Mouse (Mus musculus) neural tube, embryonic 13.5 days (tissue): ENCODE measurements around the gene Fam173a. TPM values are rescaled to one million over a fixed set of nuclear protein-coding genes. Genes with fewer than 3 reads are reported as not detected.

Source experiments
- ATAC-seq: fragments of 200-750 bp; cut with Nextera tagmentation; 2 replicates; pipeline ENCODE4 v1.8.0; 2017; ENCODE audit warnings: low read depth, mild to moderate bottlenecking, moderate TSS enrichment, moderate library complexity
- H3K27ac ChIP-seq: fragments of 300-500 bp; sonication (generic); replicated peaks from 2 replicates; pipeline ENCODE4 v1.5.1; 2015; ENCODE audit warnings: moderate library complexity, mild to moderate bottlenecking, inconsistent platforms
- H3K27me3 ChIP-seq: fragments of 300-500 bp; sonication (generic); 2 replicates; pipeline ENCODE4 v1.6.1; 2015; ENCODE audit warnings: mild to moderate bottlenecking, inconsistent platforms
- H3K36me3 ChIP-seq: fragments of 300-500 bp; sonication (generic); 2 replicates; pipeline ENCODE4 v1.6.1; 2015; ENCODE audit warnings: mild to moderate bottlenecking, inconsistent platforms
- H3K4me1 ChIP-seq: fragments of 300-500 bp; sonication (generic); replicated peaks from 2 replicates; pipeline ENCODE4 v1.6.1; 2015; ENCODE audit warnings: inconsistent platforms
- H3K4me2 ChIP-seq: fragments of 300-500 bp; sonication (generic); 2 replicates; pipeline ENCODE4 v1.6.1; 2015; ENCODE audit warnings: inconsistent platforms, mild to moderate bottlenecking, moderate library complexity
- H3K4me3 ChIP-seq: fragments of 300-500 bp; sonication (generic); 2 replicates; pipeline ENCODE4 v1.5.1; 2015; ENCODE audit warnings: mild to moderate bottlenecking, inconsistent platforms
- H3K9ac ChIP-seq: fragments of 300-500 bp; sonication (generic); 2 replicates; pipeline ENCODE4 v1.6.1; 2015; ENCODE audit warnings: moderate library complexity, mild to moderate bottlenecking, inconsistent platforms
- H3K9me3 ChIP-seq: fragments of 300-500 bp; sonication (generic); 2 replicates; pipeline ENCODE4 v1.6.1; 2016; ENCODE audit warnings: inconsistent platforms
- WGBS: fragments of 180-500 bp; shearing (Covaris S2); methylation state at CpG from one replicate; pipeline ENCODE4 v1.1.7; 2015; 5-methylcytosine and 5-hydroxymethylcytosine counted together
- polyA plus RNA-seq: library from polyadenylated mRNA; unstranded; fragments of >200 nt; fragmentation: Nextera tagmentation; extraction: Ambion mirVana; gene quantifications from 2 replicates; pipeline ENCODE4 v1.2.1, GENCODE M21; 2015

The Fam173a gene
- polyA plus RNA-seq, 1 experiment from 2014 or later = 73.6 TPM

DNA sequence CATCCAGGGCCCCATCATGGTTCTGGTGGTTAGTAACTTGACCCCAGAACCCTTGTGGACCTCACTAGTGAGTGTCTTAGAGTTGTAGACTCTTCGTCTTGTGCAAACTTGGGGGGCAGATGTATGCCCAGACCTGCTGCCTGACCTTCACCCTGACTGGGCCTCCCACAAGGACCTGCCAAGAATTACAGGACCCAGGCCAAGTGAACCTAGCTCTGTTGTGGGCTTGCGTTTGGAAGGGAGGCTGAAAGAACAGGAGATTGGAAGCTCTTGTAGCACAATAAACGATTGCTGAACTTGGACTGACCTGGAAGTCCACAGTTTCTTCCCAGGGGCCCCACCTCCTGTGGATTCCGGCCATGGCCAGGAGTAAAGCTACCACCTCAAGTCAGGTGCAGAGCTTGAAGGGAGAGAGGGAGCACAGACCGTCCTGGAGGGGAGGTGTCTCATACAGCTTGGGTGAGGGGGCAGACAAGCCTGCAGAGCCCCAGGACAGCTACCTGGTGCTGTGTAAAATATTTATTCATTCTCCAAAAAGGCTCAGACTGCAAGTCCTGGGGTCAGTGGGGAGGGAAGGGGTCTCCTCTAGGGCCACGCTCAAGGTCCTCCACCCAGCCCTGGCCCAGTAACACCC lies 41.4 kb upstream of the Fam173a start:
- Histone ChIP-seq H3K27me3 (no peaks in the 10 kb centered on the region), H3K9ac (peak overlapping the region; percentile 76), H3K4me1 (peaks cover 87% of the 10 kb centered on the region), H3K4me2 (peak overlapping the region; percentile 98), H3K9me3 (no peaks in the 10 kb centered on the region), H3K4me3 (peak overlapping the region; percentile 76), H3K36me3 (peaks cover 41% of the 10 kb centered on the region), H3K27ac (peak overlapping the region; percentile 94)
- ATAC-seq = no peak
- WGBS = 55% methylated on average over 6 of the region's 6 CpGs

DNA sequence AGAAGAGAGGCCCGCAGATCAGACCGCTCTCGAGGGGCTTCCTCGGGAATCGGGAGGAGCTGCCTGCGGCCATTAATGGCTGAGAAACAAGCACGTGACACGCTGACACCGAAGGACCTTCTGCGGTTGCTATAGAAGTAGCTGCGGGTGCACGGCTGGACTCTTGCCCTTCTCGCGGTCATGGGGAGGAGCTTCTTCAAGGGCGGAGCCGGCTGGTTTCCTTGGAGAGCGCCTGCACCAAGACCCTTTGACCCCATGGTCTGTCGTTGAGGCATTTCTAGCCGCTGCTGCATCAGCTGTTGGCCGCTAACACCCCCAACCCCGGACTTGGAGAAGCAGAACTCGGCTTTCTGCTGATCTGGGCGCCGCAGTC lies 40.6 kb upstream of the Fam173a start, which contains the start of gene Stub1:
Gene Stub1 (minus strand): TSS at position 114 of the 373 bp plus-strand sequence.
- Histone ChIP-seq H3K9me3 (no peaks in the 10 kb centered on the region), H3K9ac (peak within 1 kb of the TSS; percentile 85), H3K4me1 (peaks cover 84% of the 10 kb centered on the region), H3K4me2 (peak within 1 kb of the TSS; percentile 98), H3K27ac (peak within 1 kb of the TSS; percentile 94), H3K36me3 (peaks cover 37% of the 10 kb centered on the region), H3K27me3 (no peaks in the 10 kb centered on the region), H3K4me3 (peak within 1 kb of the TSS; percentile 76)
- ATAC-seq = peak; percentile 54
- WGBS = under 1% methylated on average over 24 of the region's 24 CpGs

DNA sequence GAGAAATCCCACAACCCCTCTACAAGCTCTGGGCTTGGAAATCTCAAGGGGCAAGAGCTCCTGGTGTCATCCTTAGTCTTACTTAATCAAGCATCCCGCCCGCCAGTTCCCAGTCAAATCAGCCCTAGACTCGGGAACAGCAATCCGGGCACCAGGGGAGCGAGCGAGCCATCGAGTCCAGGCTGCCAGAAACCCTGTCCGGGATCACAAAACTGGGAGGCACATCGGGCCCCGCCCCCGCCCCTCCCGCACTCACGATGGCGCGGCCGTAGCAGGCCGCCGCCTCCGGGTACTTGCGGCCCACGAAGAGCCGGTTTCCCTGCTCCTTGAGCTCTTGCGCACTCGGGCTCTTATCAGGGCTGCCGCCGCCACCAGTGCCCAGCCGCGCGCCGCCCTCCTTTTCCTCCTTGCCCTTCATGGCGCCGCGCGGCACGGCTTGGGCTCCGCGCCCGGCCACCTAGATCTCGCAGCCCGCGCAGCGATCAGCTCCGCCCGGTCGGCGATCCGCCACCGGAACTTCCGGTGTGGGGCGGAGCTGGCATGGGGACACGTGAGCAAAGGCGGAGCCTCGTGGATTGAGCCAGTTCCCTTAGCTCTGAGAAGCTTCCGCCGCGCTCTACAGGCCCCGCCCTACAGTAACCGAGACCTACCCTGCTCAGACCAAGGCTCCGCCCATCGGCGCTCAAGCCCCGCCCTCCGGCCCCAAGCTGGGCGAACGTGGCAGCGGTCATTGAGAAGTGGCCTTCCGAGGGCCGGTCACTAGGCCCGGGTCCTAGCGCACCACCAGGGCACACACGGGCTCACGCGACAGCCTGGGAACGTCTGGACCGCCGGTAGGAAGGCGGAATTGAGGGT lies 40.0 kb upstream of the Fam173a start:
- peak overlapping the region; percentile 98 for H3K4me2 ChIP-seq
- peak overlapping the region; percentile 85 for H3K9ac ChIP-seq
- under 1% methylated on average over 77 of the region's 77 CpGs for WGBS
- peak overlapping the region; percentile 94 for H3K27ac ChIP-seq
- no peaks in the 10 kb centered on the region for H3K9me3 ChIP-seq
- peak; percentile 91 for ATAC-seq
- peaks cover 38% of the 10 kb centered on the region for H3K36me3 ChIP-seq
- H3K27me3 ChIP-seq = no peaks in the 10 kb centered on the region
- peak overlapping the region; percentile 76 for H3K4me3 ChIP-seq
- peaks cover 84% of the 10 kb centered on the region for H3K4me1 ChIP-seq

DNA sequence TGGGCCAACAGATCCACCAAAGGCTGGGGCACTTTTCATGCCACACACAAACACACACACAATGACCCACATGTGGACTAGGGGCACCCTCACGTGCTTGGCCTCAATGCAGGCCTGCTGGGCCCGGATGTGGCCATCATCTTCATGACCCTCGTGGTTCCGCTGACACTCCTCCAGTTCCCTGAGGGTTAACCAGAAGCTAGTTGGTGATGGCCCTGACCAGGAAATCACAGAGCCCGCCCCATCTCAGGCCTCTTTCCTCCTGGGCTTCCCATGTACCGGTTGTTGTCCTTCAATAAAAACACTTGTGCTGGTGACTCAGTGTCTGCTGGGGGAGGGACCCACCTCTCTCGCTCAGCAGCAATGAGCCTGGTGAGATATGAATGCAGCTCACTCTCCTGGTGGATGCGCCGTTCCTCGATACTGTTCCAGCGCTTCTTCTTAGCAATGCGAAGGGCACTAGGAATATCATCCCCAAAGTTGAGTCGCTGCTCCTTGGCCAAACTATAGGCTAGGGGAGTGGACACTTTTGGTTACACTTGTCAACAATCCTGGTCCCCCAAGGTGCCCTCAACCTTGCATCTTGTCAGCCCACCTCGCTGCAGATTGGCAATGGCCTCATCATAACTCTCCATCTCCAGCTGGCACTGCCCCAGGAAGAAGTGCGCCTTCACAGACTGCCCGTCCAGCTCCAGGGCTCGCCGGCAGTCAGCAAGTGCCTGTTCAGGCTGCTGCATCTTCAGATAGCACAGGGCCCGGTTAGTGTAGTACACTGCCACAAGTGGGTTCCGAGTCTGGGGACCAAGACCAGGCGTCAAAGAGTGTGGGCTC lies 39.0 kb upstream of the Fam173a start:
- Histone ChIP-seq H3K9me3 (no peaks in the 10 kb centered on the region), H3K4me3 (peak overlapping the region; percentile 76), H3K27me3 (no peaks in the 10 kb centered on the region), H3K27ac (peak overlapping the region; percentile 94), H3K9ac (peak overlapping the region; percentile 85), H3K4me2 (peak overlapping the region; percentile 98), H3K36me3 (peaks cover 48% of the 10 kb centered on the region), H3K4me1 (peaks cover 84% of the 10 kb centered on the region)
- WGBS = 62% methylated on average over 21 of the region's 21 CpGs
- no peak for ATAC-seq

DNA sequence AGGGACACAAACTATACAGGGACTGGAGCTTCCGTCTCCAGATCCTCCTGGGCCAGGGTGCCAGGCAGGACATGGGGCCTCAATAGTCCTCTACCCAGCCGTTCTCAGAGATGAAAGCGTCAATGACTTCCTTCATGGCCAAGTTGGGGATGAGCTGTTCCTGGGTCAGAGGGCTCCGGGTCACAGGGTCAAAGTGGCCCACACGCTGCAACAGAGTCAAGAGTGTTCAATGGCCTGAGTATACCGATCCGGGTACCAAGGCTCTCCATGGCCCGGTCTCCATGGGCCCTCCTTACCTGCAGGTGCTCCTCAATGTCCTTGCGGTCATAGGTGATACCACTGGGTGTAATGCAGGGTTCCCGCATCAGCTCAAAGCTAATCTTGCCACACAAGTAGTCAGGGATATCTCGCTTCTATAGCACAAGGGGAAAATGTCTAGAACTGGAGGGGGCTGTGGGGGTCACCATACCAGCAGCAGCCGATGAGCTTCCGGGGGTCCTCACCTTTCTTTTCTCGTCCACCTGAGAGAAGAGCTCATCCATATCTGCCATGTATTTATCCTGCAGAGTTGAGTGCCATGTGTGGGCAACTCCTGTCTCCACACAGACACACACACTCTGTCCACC lies 38.2 kb upstream of the Fam173a start:
- Histone ChIP-seq H3K4me1 (peaks cover 84% of the 10 kb centered on the region), H3K4me3 (peak overlapping the region; percentile 76), H3K4me2 (peak overlapping the region; percentile 98), H3K27ac (no peak overlapping the region), H3K27me3 (no peaks in the 10 kb centered on the region), H3K36me3 (peaks cover 56% of the 10 kb centered on the region), H3K9ac (peak overlapping the region; percentile 85; the same call in 1 of the 2 replicates), H3K9me3 (no peaks in the 10 kb centered on the region)
- WGBS = 86% methylated on average over 14 of the region's 14 CpGs
- ATAC-seq = no peak

DNA sequence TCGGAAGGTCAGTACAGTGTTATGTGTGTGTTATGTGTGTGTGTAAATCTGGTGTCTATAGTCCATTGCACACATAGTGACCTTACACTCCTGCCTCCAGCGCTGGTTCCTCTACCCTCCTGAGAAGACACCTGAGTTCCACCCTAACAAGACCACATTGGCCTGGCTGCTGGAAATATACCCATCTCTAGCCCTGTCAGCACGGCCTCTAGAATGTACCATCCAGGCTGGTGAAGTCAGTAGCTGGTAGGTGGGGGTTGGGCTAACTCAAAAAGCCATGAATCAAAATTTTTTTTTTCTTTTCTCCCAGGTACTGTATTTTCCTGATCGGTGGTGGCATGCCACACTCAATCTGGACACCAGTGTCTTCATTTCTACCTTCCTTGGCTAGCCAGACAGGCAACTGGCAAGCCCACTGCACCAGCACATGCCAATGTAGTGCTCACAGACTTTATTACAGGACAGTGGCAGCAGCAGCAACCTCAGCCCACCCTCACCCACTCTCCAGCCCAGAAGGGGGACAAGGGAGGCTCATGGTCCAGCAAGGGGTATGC lies 37.6 kb upstream of the Fam173a start:
- Histone ChIP-seq H3K36me3 (peaks cover 55% of the 10 kb centered on the region), H3K4me2 (peak overlapping the region; percentile 98), H3K4me3 (peak overlapping the region; percentile 76), H3K27ac (no peak overlapping the region), H3K9me3 (no peaks in the 10 kb centered on the region), H3K4me1 (peaks cover 84% of the 10 kb centered on the region), H3K27me3 (no peaks in the 10 kb centered on the region), H3K9ac (peak overlapping the region; percentile 89)
- ATAC-seq = no peak
- WGBS = 88% methylated on average over 4 of the region's 4 CpGs

DNA sequence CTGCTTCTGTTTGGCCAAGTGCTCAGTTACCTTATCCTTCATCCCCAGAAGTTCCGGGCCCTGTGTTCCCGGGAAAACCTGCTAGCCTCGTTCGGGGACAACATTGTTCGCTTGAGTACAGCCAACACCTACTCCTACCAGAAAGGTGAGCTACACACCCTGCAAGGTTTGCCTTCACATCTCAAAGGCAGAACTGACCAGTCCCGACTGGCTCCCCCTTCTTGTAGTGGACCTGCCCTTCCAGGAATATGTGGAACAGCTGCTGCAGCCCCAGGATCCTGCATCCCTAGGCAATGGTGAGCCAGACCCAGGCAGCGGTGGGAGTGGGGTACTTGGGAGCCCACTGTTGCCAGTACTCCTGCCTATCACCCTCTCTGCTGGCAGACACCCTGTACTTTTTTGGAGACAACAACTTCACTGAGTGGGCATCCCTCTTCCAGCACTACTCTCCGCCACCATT lies 36.9 kb upstream of the Fam173a start:
- peaks cover 84% of the 10 kb centered on the region for H3K4me1 ChIP-seq
- peak overlapping the region; percentile 96 for H3K4me2 ChIP-seq
- peak overlapping the region; percentile 89 for H3K9ac ChIP-seq
- 47% methylated on average over 8 of the region's 8 CpGs for WGBS
- ATAC-seq = no peak
- H3K36me3 ChIP-seq = peaks cover 51% of the 10 kb centered on the region
- no peaks in the 10 kb centered on the region for H3K9me3 ChIP-seq
- H3K4me3 ChIP-seq = peak overlapping the region; percentile 76
- H3K27me3 ChIP-seq = no peaks in the 10 kb centered on the region
- peak overlapping the region; percentile 94 for H3K27ac ChIP-seq

DNA sequence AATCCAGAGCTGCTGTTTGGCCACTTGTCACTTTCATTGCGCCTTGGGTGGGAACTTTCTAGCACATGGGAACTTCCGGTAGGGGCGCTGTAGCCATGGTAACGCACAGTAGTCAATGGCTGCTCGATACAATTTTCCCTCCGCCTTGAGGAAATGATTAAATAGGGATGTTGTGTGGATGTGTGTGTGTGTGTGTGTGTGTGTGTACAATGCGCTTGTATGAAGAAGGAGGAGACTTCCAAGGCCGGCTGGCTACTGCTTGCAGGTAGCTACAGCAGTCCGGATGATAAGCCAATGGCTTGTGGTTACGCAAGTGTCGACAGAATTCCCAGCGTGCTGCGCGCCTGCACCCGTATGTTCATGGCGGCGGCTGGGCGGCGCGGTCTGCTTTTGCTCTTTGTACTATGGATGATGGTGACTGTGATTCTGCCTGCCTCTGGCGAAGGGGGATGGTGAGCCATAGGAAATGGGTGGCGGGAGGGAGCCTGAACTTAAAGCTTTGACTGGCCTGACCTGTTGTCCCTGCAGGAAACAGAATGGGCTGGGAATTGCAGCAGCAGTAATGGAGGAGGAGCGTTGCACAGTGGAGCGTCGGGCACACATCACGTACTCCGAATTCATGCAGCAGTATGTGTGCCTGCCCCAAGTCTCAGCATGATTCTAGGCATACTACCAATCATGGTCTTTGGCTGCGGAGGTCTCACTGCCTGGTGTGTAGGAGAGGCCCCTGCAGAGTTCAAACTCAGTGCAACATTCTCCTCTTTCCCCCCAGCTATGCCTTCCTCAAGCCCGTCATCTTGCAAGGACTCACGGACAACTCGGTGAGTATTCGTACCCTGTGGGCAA lies 36.2 kb upstream of the Fam173a start, which contains the start of gene Jmjd8:
Gene Jmjd8 (plus strand): TSS at position 156 of the 846 bp plus-strand sequence.
- Histone ChIP-seq H3K27ac (peak within 1 kb of the TSS; percentile 94), H3K4me3 (peak within 1 kb of the TSS; percentile 76), H3K27me3 (no peaks in the 10 kb centered on the region), H3K4me1 (peaks cover 84% of the 10 kb centered on the region), H3K9me3 (no peaks in the 10 kb centered on the region), H3K4me2 (peak within 1 kb of the TSS; percentile 96), H3K36me3 (peaks cover 51% of the 10 kb centered on the region), H3K9ac (peak within 1 kb of the TSS; percentile 89)
- peak; percentile 45 for ATAC-seq
- 1% methylated on average over 32 of the region's 32 CpGs for WGBS

DNA sequence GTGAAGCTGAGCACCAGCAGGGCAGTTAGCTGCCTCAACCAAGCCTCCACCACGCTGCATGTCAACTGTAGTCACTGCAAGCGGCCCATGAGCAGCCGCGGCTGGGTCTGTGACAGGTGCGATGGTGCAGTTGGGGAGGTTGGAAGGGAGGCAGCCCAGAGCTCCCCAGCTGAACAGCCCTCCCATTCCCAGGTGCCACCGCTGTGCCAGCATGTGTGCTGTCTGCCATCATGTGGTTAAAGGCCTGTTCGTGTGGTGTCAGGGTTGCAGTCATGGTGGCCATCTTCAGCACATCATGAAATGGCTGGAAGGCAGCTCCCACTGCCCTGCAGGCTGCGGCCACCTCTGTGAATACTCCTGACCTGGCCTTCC lies 35.5 kb upstream of the Fam173a start:
- Histone ChIP-seq H3K4me1 (peaks cover 81% of the 10 kb centered on the region), H3K27ac (peak overlapping the region; percentile 94), H3K4me3 (peak overlapping the region; percentile 76), H3K4me2 (peak overlapping the region; percentile 96), H3K9me3 (no peaks in the 10 kb centered on the region), H3K9ac (peak overlapping the region; percentile 89), H3K27me3 (no peaks in the 10 kb centered on the region), H3K36me3 (peaks cover 51% of the 10 kb centered on the region)
- no peak for ATAC-seq
- WGBS = 85% methylated on average over 8 of the region's 8 CpGs

DNA sequence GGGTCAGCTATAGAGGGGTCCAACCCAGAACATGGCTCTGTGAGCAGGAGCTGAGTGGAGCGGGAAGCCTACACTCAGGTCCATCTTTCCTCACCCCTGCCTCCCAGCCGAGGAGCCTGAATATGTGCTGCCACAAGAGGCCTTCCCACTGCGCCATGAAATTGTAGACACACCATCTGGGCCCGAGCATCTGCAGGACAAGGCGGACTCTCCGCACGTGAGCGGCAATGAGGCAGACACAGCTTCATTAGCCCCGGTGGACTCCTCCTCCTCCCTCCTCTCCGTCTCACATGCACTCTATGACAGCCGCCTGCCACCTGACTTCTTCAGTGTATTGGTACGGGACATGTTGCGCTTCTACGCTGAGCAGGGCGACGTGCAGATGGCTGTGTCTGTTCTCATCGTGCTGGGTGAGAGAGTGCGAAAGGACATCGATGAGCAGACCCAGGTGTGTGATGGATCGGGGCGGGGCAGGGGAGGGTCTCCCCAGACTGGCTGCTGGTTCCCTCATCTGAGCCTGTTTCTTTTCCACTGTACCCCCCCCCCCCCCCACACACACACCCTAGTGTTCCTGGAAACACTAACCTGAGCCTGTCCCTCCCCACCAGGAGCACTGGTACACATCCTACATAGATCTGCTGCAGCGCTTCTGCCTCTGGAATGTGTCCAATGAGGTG lies 35.0 kb upstream of the Fam173a start:
- no peaks in the 10 kb centered on the region for H3K9me3 ChIP-seq
- peaks cover 51% of the 10 kb centered on the region for H3K36me3 ChIP-seq
- no peaks in the 10 kb centered on the region for H3K27me3 ChIP-seq
- H3K4me2 ChIP-seq = no peak overlapping the region
- 0 out of 2 replicates have a peak overlapping the region, but pooled peaks have one; percentile 94 for H3K27ac ChIP-seq
- peak overlapping the region; percentile 89 for H3K9ac ChIP-seq
- no peak overlapping the region for H3K4me3 ChIP-seq
- no peak for ATAC-seq
- 86% methylated on average over 22 of the region's 22 CpGs for WGBS
- H3K4me1 ChIP-seq = peaks cover 85% of the 10 kb centered on the region
